Mouse (Mus musculus): ENCODE results near the gene Klk8. TPM values are rescaled to one million over a fixed set of nuclear protein-coding genes. Genes with fewer than 3 reads are reported as not detected.

Gene Klk8
- total and polyA plus RNA-seq, 2 experiments from 2014 or later: 7.4 to 9.5 TPM

DNA sequence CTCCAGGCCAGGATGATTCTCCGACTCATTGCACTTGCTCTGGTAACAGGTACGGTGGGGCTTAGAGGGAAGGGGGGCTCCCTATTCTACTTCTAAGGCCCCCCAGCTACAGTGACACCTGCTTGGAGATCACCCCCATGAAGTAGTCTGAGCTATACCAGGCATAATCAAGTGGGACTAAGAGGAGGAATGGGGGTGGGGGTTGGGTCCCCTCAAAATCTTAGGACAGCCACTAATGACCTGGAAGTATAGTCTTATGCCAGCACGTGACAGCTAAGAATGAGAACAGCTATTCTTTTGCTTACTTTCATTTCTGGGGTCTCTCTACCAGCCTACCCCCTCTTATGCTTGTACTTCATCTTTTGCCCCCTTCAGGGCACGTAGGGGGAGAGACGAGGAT, 20.9 kb upstream of the Klk8 start:
- Histone ChIP-seq H3K36me3 (ENCODE audit: insufficient read depth, low read length) (no peaks in the 10 kb centered on the region), H3K4me1 (ENCODE audit: insufficient read depth, low read length) (no peaks in the 10 kb centered on the region), H3K27me3 (ENCODE audit: insufficient read depth, low read length) (no peaks in the 10 kb centered on the region), H3K9me3 (ENCODE audit: low read length) (no peaks in the 10 kb centered on the region), H3K4me3 (ENCODE audit: low read depth, low read length) (no peak overlapping the region), H3K27ac (ENCODE audit: low read depth, low read length) (no peak overlapping the region), H3K9ac (replicated peaks; ENCODE audit: low read length, poor library complexity, severe bottlenecking) (no peak overlapping the region), H3K4me2 (ENCODE audit: low read depth, low read length, poor library complexity, severe bottlenecking) (no peak overlapping the region)
- DNase-seq (ENCODE audit: low spot score): no peak
- WGBS: 85% methylated on average over 5 of the region's 5 CpGs
- TF ChIP-seq CTCF (IDR thresholded peaks at IDR 0.05): no peak
- no peak for ATAC-seq (ENCODE audit: low FRiP score)

DNA sequence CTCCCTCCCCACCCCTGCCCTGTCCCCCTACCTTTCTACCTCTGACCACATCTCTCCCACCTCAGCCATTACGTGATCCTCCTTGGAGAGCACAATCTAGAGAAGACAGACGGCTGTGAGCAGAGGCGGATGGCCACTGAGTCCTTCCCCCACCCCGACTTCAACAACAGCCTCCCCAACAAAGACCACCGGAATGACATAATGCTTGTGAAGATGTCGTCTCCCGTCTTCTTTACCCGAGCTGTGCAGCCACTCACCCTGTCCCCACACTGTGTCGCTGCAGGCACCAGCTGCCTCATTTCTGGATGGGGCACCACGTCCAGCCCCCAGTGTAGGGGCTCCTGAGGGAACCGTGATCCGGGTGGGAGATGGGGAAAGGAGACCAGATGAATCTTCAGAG, 20.0 kb upstream of the Klk8 start:
- WGBS: 87% methylated on average over 12 of the region's 12 CpGs
- no peak for ATAC-seq (ENCODE audit: low FRiP score)
- no peak overlapping the region for H3K9ac ChIP-seq (replicated peaks; ENCODE audit: low read length, poor library complexity, severe bottlenecking)
- no peaks in the 10 kb centered on the region for H3K27me3 ChIP-seq (ENCODE audit: insufficient read depth, low read length)
- no peaks in the 10 kb centered on the region for H3K9me3 ChIP-seq (ENCODE audit: low read length)
- H3K36me3 ChIP-seq (ENCODE audit: insufficient read depth, low read length): no peaks in the 10 kb centered on the region
- no peak overlapping the region for H3K4me3 ChIP-seq (ENCODE audit: low read depth, low read length)
- H3K27ac ChIP-seq (ENCODE audit: low read depth, low read length): no peak overlapping the region
- no peak overlapping the region for H3K4me2 ChIP-seq (ENCODE audit: low read depth, low read length, poor library complexity, severe bottlenecking)
- no peak for TF ChIP-seq CTCF (IDR thresholded peaks at IDR 0.05)
- DNase-seq (ENCODE audit: low spot score): no peak
- 0 out of 2 replicates have a peak, but pooled peaks cover under 1% of the 10 kb centered on the region for H3K4me1 ChIP-seq (ENCODE audit: insufficient read depth, low read length)

DNA sequence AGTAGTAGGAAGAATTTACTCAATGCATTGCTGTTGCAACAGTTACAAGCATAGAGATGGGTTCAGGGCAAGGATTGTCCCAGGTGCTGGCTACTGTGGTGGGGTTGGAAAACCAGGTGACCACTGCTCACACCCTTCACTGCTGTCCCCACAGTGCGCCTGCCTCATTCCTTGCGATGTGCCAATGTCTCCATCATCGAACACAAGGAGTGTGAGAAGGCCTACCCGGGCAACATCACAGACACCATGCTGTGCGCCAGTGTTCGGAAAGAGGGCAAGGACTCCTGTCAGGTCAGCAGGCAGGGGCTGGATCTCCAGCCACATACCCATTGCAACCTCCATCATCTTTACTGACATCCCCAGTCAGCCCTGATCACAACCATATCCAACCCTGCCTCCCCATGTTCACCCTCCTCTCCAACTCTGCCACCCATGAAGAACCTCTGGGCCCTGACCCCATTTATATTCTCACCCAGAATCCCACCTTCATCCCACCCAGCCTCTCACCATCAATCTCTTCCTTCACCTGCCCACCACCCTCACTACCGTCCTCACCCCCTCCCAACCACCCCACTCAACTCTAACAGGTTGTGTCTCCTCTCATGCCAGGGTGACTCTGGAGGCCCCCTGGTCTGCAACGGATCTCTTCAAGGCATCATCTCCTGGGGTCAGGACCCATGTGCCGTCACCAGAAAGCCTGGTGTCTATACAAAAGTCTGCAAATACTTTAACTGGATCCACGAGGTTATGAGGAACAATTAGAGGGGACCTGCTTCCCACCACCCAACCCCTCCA, 19.0 kb upstream of the Klk8 start:
- 0 out of 2 replicates have a peak, but pooled peaks cover 2% of the 10 kb centered on the region for H3K27me3 ChIP-seq (ENCODE audit: insufficient read depth, low read length)
- no peak overlapping the region for H3K9ac ChIP-seq (replicated peaks; ENCODE audit: low read length, poor library complexity, severe bottlenecking)
- 0 out of 2 replicates have a peak, but pooled peaks cover 4% of the 10 kb centered on the region for H3K4me1 ChIP-seq (ENCODE audit: insufficient read depth, low read length)
- H3K4me3 ChIP-seq (ENCODE audit: low read depth, low read length): no peak overlapping the region
- H3K27ac ChIP-seq (ENCODE audit: low read depth, low read length): no peak overlapping the region
- no peak for DNase-seq (ENCODE audit: low spot score)
- 87% methylated on average over 10 of the region's 10 CpGs for WGBS
- H3K9me3 ChIP-seq (ENCODE audit: low read length): no peaks in the 10 kb centered on the region
- no peak overlapping the region for H3K4me2 ChIP-seq (ENCODE audit: low read depth, low read length, poor library complexity, severe bottlenecking)
- ATAC-seq (ENCODE audit: low FRiP score): no peak
- H3K36me3 ChIP-seq (ENCODE audit: insufficient read depth, low read length): no peaks in the 10 kb centered on the region
- no peak for TF ChIP-seq CTCF (IDR thresholded peaks at IDR 0.05)

DNA sequence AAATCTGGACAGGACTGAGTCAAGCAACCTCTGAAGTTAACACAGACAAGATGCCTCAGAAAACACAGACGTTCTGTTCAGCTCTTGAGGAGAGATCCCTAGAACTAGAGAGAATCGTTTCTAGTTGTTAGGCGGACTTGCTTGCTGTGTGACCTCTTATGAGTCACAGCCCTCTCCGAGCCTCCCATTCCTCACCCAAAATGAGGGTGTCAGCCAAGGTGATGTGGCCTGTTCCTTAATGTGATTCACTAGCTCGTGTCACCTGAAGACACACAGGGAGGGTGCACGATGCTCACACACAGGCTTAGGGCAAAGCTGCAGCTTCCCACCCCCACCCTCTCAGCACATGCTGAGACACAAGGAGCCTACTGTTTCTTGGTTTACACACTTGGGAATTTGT, 17.1 kb upstream of the Klk8 start:
- no peak overlapping the region for H3K9ac ChIP-seq (replicated peaks; ENCODE audit: low read length, poor library complexity, severe bottlenecking)
- H3K4me2 ChIP-seq (ENCODE audit: low read depth, low read length, poor library complexity, severe bottlenecking): no peak overlapping the region
- H3K9me3 ChIP-seq (ENCODE audit: low read length): no peaks in the 10 kb centered on the region
- TF ChIP-seq CTCF (IDR thresholded peaks at IDR 0.05): no peak
- no peak overlapping the region for H3K27ac ChIP-seq (ENCODE audit: low read depth, low read length)
- 0 out of 2 replicates have a peak, but pooled peaks cover 4% of the 10 kb centered on the region for H3K4me1 ChIP-seq (ENCODE audit: insufficient read depth, low read length)
- no peak for DNase-seq (ENCODE audit: low spot score)
- H3K4me3 ChIP-seq (ENCODE audit: low read depth, low read length): no peak overlapping the region
- WGBS: 80% methylated on average over 6 of the region's 6 CpGs
- ATAC-seq (ENCODE audit: low FRiP score): no peak
- no peaks in the 10 kb centered on the region for H3K36me3 ChIP-seq (ENCODE audit: insufficient read depth, low read length)
- H3K27me3 ChIP-seq (ENCODE audit: insufficient read depth, low read length): 0 out of 2 replicates have a peak, but pooled peaks cover 5% of the 10 kb centered on the region

DNA sequence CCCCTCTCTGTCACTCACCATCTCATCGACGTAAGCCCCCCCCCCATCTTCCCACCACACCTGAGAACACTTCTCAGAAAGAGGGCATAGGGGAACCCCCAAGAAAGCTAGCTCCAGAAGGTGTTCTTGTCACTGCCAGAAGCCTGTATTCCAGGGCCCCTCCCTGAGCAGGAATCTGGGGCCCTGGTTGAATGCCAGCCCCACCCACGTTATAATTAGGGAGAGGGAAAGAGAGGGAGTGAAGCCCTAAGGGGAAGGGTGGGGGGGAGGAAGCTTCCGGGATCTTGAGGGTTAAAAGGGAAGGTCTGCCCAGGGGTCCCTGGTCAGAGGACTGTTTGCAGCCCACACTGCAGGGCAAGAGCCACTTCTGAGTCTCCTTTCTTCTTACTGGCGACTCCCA, 16.6 kb upstream of the Klk8 start, which contains the start of gene Klk10:
Gene Klk10 (plus strand): TSS at position 290 of the 400 bp plus-strand sequence.
- DNase-seq (ENCODE audit: low spot score) (no peak), ATAC-seq (ENCODE audit: low FRiP score) (no peak)
- Histone ChIP-seq H3K9ac (replicated peaks; ENCODE audit: low read length, poor library complexity, severe bottlenecking) (no peak within 1 kb of the TSS), H3K36me3 (ENCODE audit: insufficient read depth, low read length) (no peaks in the 10 kb centered on the region), H3K9me3 (ENCODE audit: low read length) (no peaks in the 10 kb centered on the region), H3K27me3 (ENCODE audit: insufficient read depth, low read length) (0 out of 2 replicates have a peak, but pooled peaks cover 5% of the 10 kb centered on the region), H3K4me2 (ENCODE audit: low read depth, low read length, poor library complexity, severe bottlenecking) (no peak within 1 kb of the TSS), H3K4me3 (ENCODE audit: low read depth, low read length) (no peak within 1 kb of the TSS), H3K27ac (ENCODE audit: low read depth, low read length) (no peak within 1 kb of the TSS), H3K4me1 (ENCODE audit: insufficient read depth, low read length) (0 out of 2 replicates have a peak, but pooled peaks cover 4% of the 10 kb centered on the region)
- TF ChIP-seq CTCF (IDR thresholded peaks at IDR 0.05): no peak
- 52% methylated on average over 5 of the region's 5 CpGs for WGBS

DNA sequence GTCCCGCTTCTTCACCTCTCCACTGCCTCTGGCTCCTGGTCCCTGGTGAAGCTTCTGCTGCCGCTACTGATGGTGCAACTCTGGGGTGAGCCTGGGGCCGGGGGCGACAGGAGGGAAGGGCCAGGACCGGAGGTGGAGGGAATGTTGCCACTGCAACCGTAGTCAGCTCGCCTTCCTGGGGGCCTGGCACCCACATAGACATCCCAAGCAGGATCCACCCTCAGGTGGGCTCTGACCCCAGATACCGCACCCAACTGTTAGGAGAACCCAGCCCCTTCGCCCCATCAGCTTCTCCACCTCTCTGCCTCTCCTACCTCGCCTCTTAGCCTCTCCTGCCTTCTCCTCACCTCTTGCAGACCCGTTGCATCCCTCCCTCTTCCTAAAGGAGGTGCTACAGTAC, 15.8 kb upstream of the Klk8 start:
- 0 out of 2 replicates have a peak, but pooled peaks cover 4% of the 10 kb centered on the region for H3K4me1 ChIP-seq (ENCODE audit: insufficient read depth, low read length)
- ATAC-seq (ENCODE audit: low FRiP score) (no peak), DNase-seq (ENCODE audit: low spot score) (no peak)
- H3K36me3 ChIP-seq (ENCODE audit: insufficient read depth, low read length): no peaks in the 10 kb centered on the region
- H3K27me3 ChIP-seq (ENCODE audit: insufficient read depth, low read length): 0 out of 2 replicates have a peak, but pooled peaks cover 5% of the 10 kb centered on the region
- H3K9ac ChIP-seq (replicated peaks; ENCODE audit: low read length, poor library complexity, severe bottlenecking): no peak overlapping the region
- H3K4me2 ChIP-seq (ENCODE audit: low read depth, low read length, poor library complexity, severe bottlenecking): no peak overlapping the region
- H3K9me3 ChIP-seq (ENCODE audit: low read length): no peaks in the 10 kb centered on the region
- no peak for TF ChIP-seq CTCF (IDR thresholded peaks at IDR 0.05)
- H3K27ac ChIP-seq (ENCODE audit: low read depth, low read length): no peak overlapping the region
- H3K4me3 ChIP-seq (ENCODE audit: low read depth, low read length): no peak overlapping the region
- WGBS: 94% methylated on average over 10 of the region's 11 CpGs
